Mouse (Mus musculus): ENCODE measurements around the gene Lrmp. TPM values are rescaled to one million over a fixed set of nuclear protein-coding genes. Genes with fewer than 3 reads are reported as not detected.
A peak's percentile ranks its signal among the peaks of the same experiment; 100 is the strongest.

Gene Lrmp
- polyA plus RNA-seq, 1 experiment = 7.9 TPM

DNA sequence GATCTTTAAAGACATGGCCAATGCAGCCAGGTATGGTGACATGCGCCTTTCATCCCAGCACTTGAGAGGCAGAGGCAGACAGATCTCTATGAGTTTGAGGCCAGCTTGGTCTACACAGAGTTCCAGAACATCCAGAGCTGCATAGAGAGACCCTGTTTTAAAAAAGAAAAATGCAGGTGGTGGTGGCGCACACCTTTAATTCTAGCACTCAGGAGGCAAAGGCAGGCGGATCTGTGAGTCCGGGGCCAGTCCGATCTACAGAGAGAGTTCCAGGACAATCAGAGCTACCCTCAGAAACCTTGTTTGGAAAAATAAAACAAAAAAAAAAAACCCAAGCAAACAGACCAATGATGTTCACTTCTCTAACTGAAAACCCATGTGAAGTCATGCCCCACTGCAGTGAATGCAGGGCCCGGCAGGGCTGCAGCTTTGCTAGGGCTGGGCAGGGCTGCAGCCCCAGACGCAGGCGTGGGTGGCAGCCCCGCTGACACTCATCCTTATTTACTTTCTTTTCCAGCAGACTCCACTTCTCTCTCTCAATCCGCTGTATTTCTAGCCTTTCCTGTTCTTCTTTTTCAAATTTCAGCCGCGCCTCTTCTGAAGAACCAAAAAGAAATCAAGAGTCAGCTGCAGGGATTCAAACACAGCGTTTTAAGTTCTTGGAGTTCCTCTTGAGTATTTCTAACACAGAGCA, 87.1 kb downstream of the Lrmp start:
- DNase-seq (ENCODE audit: low spot score) = no peak

DNA sequence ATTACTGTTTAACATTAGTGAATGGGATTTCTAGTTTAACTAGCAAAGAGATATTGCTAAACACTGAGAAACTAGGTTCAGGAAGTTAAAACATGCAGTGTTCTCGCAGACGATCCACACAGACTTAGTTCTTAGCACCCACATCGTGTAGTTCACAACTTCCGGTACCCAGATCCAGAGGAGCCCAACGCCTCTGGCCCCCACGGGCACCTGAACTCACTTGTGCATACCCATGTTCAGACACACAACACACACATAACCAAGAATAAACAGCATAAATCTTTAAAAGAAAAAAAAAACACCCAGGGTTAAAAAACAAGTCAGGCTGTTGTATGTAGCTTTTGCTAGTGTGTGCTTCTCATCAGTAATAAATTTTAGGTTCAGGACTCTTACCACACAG, 89.0 kb downstream of the Lrmp start:
- no peak for DNase-seq (ENCODE audit: low spot score)

DNA sequence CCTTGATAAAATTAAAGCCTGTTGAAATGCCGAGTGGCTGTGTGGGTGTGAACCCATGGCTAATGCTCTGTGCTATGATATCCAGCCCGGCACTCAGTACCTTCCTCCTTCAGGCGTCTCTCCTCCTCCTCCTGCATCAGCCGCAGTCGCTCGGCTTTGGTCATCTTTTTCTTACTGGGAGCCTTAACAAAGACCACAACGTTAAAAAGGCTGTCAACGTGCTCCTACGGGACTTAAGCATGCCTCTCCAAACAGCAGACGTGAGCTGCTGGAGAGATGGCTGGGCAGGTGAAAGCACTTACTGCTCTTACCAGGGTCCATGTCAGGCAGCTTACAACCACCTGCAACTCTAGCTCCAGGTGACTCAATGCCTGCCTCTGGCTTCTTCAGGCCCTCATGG, 89.7 kb downstream of the Lrmp start:
- DNase-seq (ENCODE audit: low spot score) = no peak

DNA sequence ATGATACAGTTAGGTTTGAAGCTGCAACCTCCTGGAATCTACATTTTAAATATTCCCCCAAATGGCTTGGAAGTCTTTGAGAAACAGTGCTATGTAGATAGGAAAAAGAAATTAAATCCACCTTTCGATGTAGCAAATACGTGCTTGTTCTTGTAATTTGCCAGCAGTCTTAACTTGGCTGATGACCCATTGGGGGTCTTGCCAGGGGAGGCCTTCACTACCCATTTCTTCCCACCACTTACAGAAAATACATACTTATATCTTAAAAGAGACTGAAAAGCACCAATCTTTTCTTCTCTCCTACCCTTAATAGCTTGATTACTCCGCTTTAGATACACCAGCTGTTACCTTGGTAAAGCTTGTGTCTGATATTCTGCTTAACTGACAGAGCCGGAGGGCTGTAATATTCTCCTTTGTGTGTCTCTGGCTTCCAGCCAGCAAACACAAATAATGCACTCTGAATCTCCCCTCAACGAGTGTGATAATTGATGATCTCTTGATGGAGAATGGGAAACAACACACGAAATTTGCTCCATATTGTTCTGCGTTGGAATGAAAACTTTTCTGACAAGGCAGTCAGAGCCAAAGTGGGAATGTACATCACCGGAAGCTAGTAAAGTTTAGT, 94.7 kb downstream of the Lrmp start:
- DNase-seq (ENCODE audit: low spot score) = no peak

DNA sequence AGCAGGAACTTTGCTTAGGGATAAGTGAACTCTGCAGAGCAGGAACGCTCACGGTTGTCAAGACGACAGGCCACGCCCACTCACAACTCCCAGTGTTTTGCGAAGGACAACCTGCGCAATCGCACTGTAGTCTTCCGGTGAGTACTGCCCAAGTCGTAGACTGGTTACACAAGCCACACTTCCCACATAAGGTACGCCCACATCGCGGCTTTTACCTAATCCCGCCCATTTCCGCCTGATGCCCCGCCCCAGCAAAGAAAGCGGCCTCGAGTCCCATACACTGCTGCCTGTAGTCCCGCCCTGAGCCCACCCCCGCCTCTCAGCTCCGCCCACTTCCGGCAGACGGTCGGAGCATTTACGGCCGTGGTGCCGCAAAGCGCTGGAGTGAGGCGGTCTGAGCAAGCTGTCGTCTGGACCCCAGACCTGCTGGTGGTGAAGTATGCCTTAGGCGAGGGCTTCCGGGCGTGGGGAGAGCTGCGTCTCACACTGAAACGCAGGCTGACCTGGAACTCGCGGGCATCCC, 95.4 kb downstream of the Lrmp start, which contains the start of the genes Casc1 and Etfrf1:
Casc1 (minus strand) TSS at position 190 of the 523 bp plus-strand sequence.
Etfrf1 (plus strand) TSS at position 319 of the 523 bp plus-strand sequence.
- DNase-seq (ENCODE audit: low spot score) = peak; percentile 81

DNA sequence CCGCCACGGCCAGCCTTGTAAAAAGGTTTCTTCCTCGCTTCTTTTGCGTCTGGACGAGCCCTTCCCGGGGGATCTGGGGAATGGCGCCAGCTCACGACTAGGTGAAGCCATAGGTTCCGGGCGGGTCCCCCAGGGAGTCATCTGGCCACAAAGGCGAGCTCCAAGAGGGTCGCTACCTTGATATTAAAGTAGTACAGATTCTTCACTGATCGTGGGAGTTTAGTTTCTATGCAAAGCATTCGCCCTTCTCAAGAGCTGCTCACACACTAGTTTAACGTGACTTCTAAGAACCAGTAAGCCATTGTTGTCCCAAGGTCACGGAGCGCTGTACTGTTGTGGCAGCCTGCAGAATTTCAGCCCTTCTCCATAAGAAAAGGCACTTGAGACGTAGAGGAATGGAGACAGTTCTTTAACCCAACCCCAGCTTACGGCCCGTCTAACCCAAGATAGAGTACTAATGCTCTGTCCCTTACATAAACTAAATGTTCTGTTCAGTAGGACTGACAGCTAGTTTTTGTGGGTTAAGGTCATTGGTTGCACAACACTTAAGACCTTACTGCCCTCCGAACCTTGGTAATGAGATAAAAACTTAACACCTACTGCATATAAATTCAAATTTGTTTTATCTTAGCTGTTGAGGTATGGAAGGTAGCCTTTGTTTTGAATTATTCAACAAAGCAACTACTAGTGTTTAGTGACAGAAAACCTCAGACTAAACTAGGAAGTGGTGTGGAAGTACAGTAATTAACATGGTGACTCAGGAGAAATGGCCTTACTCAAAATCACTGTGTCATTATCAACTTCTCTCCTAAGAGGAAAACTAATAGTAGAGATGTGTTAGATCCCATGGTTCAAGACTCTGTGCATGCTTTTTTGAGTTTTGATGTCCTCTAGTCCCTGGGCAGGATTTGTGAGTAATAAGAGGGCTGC, 96.2 kb downstream of the Lrmp start:
- no peak for DNase-seq (ENCODE audit: low spot score)

DNA sequence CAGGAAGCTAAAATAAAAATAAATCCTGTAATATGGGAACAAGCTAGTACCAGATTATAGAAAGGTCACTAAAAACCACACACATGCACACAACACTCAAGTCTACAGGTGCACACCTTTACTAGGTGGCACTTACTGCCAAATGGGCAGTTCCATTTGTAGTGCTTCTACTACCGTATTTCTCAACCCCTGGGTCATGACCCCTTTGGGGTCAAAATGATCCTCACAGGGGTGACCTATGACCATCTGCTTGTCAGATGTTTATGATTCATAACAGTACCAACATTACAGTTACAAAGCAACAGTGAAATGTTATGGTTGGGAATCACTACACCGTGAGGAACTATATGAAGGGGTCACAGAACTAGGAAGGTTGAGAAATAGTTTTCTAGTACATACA, 98.5 kb downstream of the Lrmp start:
- DNase-seq (ENCODE audit: low spot score) = no peak

DNA sequence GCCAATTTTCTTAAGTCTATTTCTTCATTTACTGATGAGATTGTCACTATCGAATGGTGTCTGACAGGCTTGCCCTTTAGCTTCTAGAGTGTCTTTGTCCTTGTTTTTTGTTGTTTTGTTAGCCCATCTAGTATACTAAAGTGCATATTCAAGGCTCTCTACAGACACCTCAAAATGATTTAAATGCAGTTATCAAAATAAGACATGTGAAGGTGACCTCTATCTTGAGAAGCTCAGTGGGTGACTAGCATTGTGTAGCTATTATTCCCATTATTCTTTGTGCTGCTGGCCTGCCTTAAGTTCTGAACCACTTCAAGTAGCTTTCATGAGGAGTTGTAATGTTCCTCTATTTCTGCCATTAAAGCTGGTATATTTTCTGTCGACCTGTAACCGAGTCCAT, 100.4 kb downstream of the Lrmp start:
- no peak for DNase-seq (ENCODE audit: low spot score)

DNA sequence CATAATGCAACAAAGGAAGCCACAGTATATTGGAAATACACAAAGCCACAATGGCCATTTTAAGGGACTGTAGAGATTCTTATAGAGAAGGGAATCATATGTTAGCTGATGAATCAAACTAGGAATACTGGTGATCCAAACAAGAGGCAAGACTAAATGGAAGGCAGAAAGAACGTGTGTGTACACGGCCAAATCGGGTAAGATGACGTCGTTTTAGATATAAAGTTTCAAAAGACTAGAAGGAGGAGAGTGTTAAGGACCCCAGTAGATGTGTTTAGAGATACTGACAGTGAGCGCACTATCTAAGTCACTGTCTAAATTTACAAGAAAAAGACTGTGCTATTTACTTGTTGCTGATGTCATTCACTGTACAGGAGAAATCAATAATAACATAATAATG, 108.8 kb downstream of the Lrmp start:
- no peak for DNase-seq (ENCODE audit: low spot score)

Other genes starting within 250 kb of the Lrmp start
- 1.3 and 2.3 TPM in 2 replicates for gene Bcat1, start 39.5 kb upstream of the Lrmp start, polyA plus RNA-seq (2012; rRNA removed)
- 0.63 and 0.74 TPM in 2 replicates for gene Casc1, start 95.4 kb downstream of the Lrmp start, polyA plus RNA-seq (2012; rRNA removed)
- gene Etfrf1, start 95.5 kb downstream of the Lrmp start, polyA plus RNA-seq (2012; rRNA removed) = 44.4 and 44.5 TPM in 2 replicates
- gene Kras, start 134.6 kb downstream of the Lrmp start, polyA plus RNA-seq (2012; rRNA removed) = 21.8 and 26.6 TPM in 2 replicates